Mouse (Mus musculus): Measurements from ENCODE around the gene Pi16.

DNA sequence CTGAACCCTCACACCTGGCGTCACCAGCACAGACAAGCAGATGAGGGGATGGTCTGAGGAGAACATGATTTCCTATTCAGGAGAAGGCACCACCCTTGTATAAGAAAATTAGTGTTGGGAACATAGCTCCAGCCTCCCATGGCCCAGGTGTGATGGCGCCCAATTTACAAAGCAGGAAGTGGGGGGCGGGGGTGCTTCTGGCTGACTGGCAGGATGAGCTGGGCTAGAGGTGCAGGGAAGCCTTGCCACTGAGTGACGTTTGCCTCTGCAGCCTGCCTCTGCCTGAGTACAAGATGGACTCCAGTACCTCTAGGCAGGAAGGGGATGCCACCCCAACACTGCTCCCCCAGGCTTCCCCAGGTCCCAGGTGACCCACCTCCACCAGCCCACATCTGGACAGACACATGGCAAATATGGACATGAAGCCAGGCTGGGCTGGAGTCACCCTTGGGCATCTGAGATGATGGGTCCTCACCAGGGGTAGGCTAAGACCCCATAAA is 14.8 kb downstream of the Pi16 start:
- TF ChIP-seq ZC3H11A (IDR thresholded peaks at IDR 0.05; ENCODE audit: borderline replicate concordance, low read depth, low read length): no peak
- TF ChIP-seq HCFC1 (IDR thresholded peaks at IDR 0.05; ENCODE audit: borderline replicate concordance, insufficient read depth, low read length): no peak
- TF ChIP-seq ZNF384 (IDR thresholded peaks at IDR 0.05; ENCODE audit: low read depth, low read length): no peak
- no peak for TF ChIP-seq CHD2 (IDR thresholded peaks at IDR 0.05; ENCODE audit: low read depth, low read length)
- TF ChIP-seq MAFK (IDR thresholded peaks at IDR 0.05; ENCODE audit: insufficient read depth, low read depth, low read length): no peak
